Mouse (Mus musculus) heart, embryonic 16.5 days (tissue): ENCODE measurements around the gene Slc25a1. TPM values are rescaled to one million over a fixed set of nuclear protein-coding genes. Genes with fewer than 3 reads are reported as not detected.

Source experiments
- ATAC-seq: fragments of 200-750 bp; cut with Nextera tagmentation; replicated peaks from 2 replicates; pipeline ENCODE4 v1.8.0; 2017; ENCODE audit warnings: moderate number of reproducible peaks; ENCODE audit not compliant: insufficient read depth, low FRiP score; ENCODE audit errors: extremely low read depth
- H3K27ac ChIP-seq: fragments of 300-500 bp; sonication (generic); 2 replicates; pipeline ENCODE4 v1.5.1; 2014; ENCODE audit warnings: mild to moderate bottlenecking, low read length, control low read depth, moderate library complexity
- H3K27me3 ChIP-seq: fragments of 300-500 bp; sonication (generic); 2 replicates; pipeline ENCODE4 v1.6.1; 2014; ENCODE audit warnings: low read length, mixed read lengths; ENCODE audit not compliant: control insufficient read depth, insufficient read depth
- H3K36me3 ChIP-seq: fragments of 300-500 bp; sonication (generic); 2 replicates; pipeline ENCODE4 v1.6.1; 2014; ENCODE audit not compliant: control insufficient read depth, insufficient read depth
- H3K4me1 ChIP-seq: fragments of 300-500 bp; sonication (generic); 2 replicates; pipeline ENCODE4 v1.6.1; 2014; ENCODE audit warnings: low read length, mixed read lengths; ENCODE audit not compliant: control insufficient read depth, insufficient read depth
- H3K4me2 ChIP-seq: fragments of 300-500 bp; sonication (generic); 2 replicates; pipeline ENCODE4 v1.6.1; 2014; ENCODE audit warnings: low read depth, mild to moderate bottlenecking, control low read depth, low read length
- H3K4me3 ChIP-seq: fragments of 300-500 bp; sonication (generic); 2 replicates; pipeline ENCODE4 v1.5.1; 2014; ENCODE audit warnings: mild to moderate bottlenecking, control low read depth, low read length
- H3K9ac ChIP-seq: fragments of 300-500 bp; sonication (generic); 2 replicates; pipeline ENCODE4 v1.6.1; 2014; ENCODE audit warnings: low read length, control low read depth
- H3K9me3 ChIP-seq: fragments of 300-500 bp; sonication (generic); replicated peaks from 2 replicates; pipeline ENCODE4 v1.6.1; 2016; ENCODE audit warnings: low read length; ENCODE audit not compliant: control insufficient read depth
- WGBS: fragments of 180-500 bp; shearing (Covaris S2); extraction: QIAGEN DNeasy Blood & Tissue Kit; methylation state at CpG from one replicate; pipeline ENCODE4 v1.1.7; 2014; 5-methylcytosine and 5-hydroxymethylcytosine counted together
- polyA plus RNA-seq: library from polyadenylated mRNA; unstranded; fragments of >200 nt; fragmentation: Nextera tagmentation; extraction: Ambion mirVana; gene quantifications from 2 replicates; pipeline ENCODE4 v1.2.1, GENCODE M21; 2015

Slc25a1 gene
- polyA plus RNA-seq, 1 experiment from 2014 or later: 27.9 TPM

DNA sequence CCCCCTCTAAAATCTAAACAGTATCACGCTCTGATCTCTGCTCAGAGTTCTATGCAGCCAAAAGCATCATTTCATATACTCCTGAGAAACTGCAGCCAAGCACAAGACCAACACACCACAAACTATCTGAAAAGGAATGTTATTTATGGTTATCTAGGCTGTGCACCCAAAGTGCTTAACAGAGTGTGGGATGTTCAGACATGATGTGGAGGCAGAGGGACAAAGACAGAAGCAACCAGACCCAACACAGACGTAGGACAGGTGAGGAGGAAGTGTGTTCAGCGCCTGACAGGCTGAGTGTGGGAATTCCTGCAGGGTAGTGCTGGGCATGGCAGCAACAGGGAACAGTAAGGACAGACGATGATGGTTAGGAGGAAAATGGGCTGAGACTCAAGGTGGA is 48.4 kb downstream of the Slc25a1 start:
- Histone ChIP-seq H3K27ac (no peak overlapping the region), H3K9me3 (no peaks in the 10 kb centered on the region), H3K4me3 (no peak overlapping the region), H3K4me1 (peaks cover 10% of the 10 kb centered on the region), H3K36me3 (no peaks in the 10 kb centered on the region), H3K27me3 (no peaks in the 10 kb centered on the region), H3K4me2 (no peak overlapping the region), H3K9ac (no peak overlapping the region)
- no peak for ATAC-seq
- 82% methylated on average over 4 of the region's 4 CpGs for WGBS

DNA sequence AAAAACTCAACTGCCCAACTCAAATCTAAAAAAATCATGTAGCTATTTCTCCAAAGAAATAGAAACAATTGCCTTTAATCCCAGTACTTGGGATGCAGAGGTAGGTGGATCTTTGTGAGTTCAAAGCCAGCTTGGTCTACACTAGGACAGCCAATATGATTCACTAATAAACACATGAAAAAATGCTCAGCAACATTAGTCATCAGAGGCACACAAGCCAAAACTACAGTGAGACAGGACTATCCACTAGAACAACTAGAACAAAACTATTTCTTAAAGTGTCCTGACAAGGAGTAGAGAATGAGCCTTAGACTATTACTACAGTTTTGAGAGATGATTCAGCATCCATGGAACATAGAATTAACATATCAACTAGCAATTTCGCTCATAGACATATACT is 51.9 kb downstream of the Slc25a1 start:
- Histone ChIP-seq H3K36me3 (no peaks in the 10 kb centered on the region), H3K4me3 (no peak overlapping the region), H3K4me2 (no peak overlapping the region), H3K9ac (no peak overlapping the region), H3K27me3 (no peaks in the 10 kb centered on the region), H3K4me1 (peaks cover 18% of the 10 kb centered on the region), H3K9me3 (no peaks in the 10 kb centered on the region), H3K27ac (no peak overlapping the region)
- ATAC-seq: no peak
- WGBS: 100% methylated on average over 1 of the region's 1 CpGs

Other genes starting within 250 kb of the Slc25a1 start
- 32.3 and 35.9 TPM in 2 replicates for gene Med15, start 195.3 kb downstream of the Slc25a1 start, polyA plus RNA-seq
- gene Klhl22, start 168.6 kb downstream of the Slc25a1 start, polyA plus RNA-seq: 36.4 and 39.6 TPM in 2 replicates
- 4.3 and 5.5 TPM in 2 replicates for gene Scarf2, start 130.9 kb downstream of the Slc25a1 start, polyA plus RNA-seq
- not detected in 2 replicates for gene B830017H08Rik, start 95.1 kb downstream of the Slc25a1 start, polyA plus RNA-seq
- 2.0 and 2.6 TPM in 2 replicates for gene Car15, start 89.9 kb downstream of the Slc25a1 start, polyA plus RNA-seq
- 0.14 and 0.32 TPM in 2 replicates for gene Gm20518, start 36.5 kb downstream of the Slc25a1 start, polyA plus RNA-seq
- gene Tssk1, start 34.0 kb downstream of the Slc25a1 start, polyA plus RNA-seq: 0.04 and 0.05 TPM in 2 replicates
- gene Dgcr2, start 29.7 kb downstream of the Slc25a1 start, polyA plus RNA-seq: 46.9 and 55.2 TPM in 2 replicates
- not detected in 2 replicates for gene Tssk2, start 29.6 kb downstream of the Slc25a1 start, polyA plus RNA-seq
- 31.6 and 32.7 TPM in 2 replicates for gene Ess2, start 16.9 kb downstream of the Slc25a1 start, polyA plus RNA-seq
- not detected in 2 replicates for gene Gsc2, start 13.2 kb downstream of the Slc25a1 start, polyA plus RNA-seq
- gene Vpreb2, start 52.2 kb upstream of the Slc25a1 start, polyA plus RNA-seq: not detected in 2 replicates
- 67.4 and 67.8 TPM in 2 replicates for gene Dgcr6, start 124.6 kb upstream of the Slc25a1 start, polyA plus RNA-seq
- gene Prodh, start 162.0 kb upstream of the Slc25a1 start, polyA plus RNA-seq: 7.2 and 7.3 TPM in 2 replicates
- 0.16 and 0.85 TPM in 2 replicates for gene Rtn4r, start 199.4 kb upstream of the Slc25a1 start, polyA plus RNA-seq